Mouse (Mus musculus) kidney, embryonic 16.5 days (tissue): Measurements from ENCODE around the gene Kcnmb1. TPM values are rescaled to one million over a fixed set of nuclear protein-coding genes. Genes with fewer than 3 reads are reported as not detected.

Experiments used
- ATAC-seq: fragments of 200-750 bp; cut with Nextera tagmentation; 2 replicates; pipeline ENCODE4 v1.8.0; 2017; ENCODE audit warnings: moderate TSS enrichment; ENCODE audit not compliant: low FRiP score, low TSS enrichment
- H3K27ac ChIP-seq: fragments of 300-500 bp; sonication (generic); 2 replicates; pipeline ENCODE4 v1.5.1; 2014; ENCODE audit warnings: low read length
- H3K27me3 ChIP-seq: fragments of 300-500 bp; sonication (generic); 2 replicates; pipeline ENCODE4 v1.6.1; 2014; ENCODE audit warnings: low read length, control low read depth, mixed read lengths; ENCODE audit not compliant: insufficient read depth
- H3K36me3 ChIP-seq: fragments of 300-500 bp; sonication (generic); 2 replicates; pipeline ENCODE4 v1.6.1; 2014; ENCODE audit warnings: low read length, control low read depth, mixed read lengths; ENCODE audit not compliant: insufficient read depth
- H3K4me1 ChIP-seq: fragments of 300-500 bp; sonication (generic); 2 replicates; pipeline ENCODE4 v1.6.1; 2014; ENCODE audit warnings: low read length, control low read depth, mixed read lengths; ENCODE audit not compliant: insufficient read depth
- H3K4me2 ChIP-seq: fragments of 300-500 bp; sonication (generic); replicated peaks from 2 replicates; pipeline ENCODE4 v1.6.1; 2014; ENCODE audit warnings: low read depth, low read length
- H3K4me3 ChIP-seq: fragments of 300-500 bp; sonication (generic); 2 replicates; pipeline ENCODE4 v1.5.1; 2014; ENCODE audit warnings: mild to moderate bottlenecking, low read length
- H3K9ac ChIP-seq: fragments of 300-500 bp; sonication (generic); replicated peaks from 2 replicates; pipeline ENCODE4 v1.6.1; 2014; ENCODE audit warnings: low read length
- H3K9me3 ChIP-seq: fragments of 300-500 bp; sonication (generic); 2 replicates; pipeline ENCODE4 v1.6.1; 2016; ENCODE audit warnings: low read length, control low read depth
- WGBS: fragments of 180-500 bp; shearing (Covaris S2); extraction: QIAGEN DNeasy Blood & Tissue Kit; methylation state at CpG from one replicate; pipeline ENCODE4 v1.1.7; 2014; 5-methylcytosine and 5-hydroxymethylcytosine counted together
- polyA plus RNA-seq: library from polyadenylated mRNA; unstranded; fragments of >200 nt; fragmentation: Nextera tagmentation; extraction: Ambion mirVana; gene quantifications from 2 replicates; pipeline ENCODE4 v1.2.1, GENCODE M21; 2015

Gene Kcnmb1
- polyA plus RNA-seq, 1 experiment from 2014 or later: 0.76 TPM

DNA sequence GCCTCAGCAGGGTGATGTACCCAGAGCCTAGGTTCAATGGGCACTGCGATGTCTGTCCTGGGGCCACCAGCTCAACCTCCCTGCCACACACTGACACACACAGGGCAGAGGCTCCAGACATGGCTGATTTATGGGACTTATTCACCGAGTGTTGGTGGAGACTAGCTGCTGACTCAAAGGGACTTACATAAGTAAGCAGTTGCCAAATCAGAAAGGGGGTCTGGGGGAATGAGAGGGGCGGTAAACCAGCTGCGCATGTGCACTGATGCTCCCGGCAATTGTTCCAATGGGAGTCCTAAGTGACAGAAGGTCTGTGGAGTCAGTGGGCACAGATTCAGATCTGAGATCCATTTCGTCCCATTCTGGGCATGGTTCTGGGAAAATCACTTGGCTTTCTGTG lies 5.2 kb upstream of the Kcnmb1 start:
- Histone ChIP-seq H3K27me3 (no peaks in the 10 kb centered on the region), H3K9me3 (no peaks in the 10 kb centered on the region), H3K4me1 (0 out of 2 replicates have a peak, but pooled peaks cover 3% of the 10 kb centered on the region), H3K4me3 (no peak overlapping the region), H3K4me2 (no peak overlapping the region), H3K9ac (no peak overlapping the region), H3K27ac (no peak overlapping the region), H3K36me3 (no peaks in the 10 kb centered on the region)
- WGBS: 71% methylated on average over 6 of the region's 6 CpGs
- ATAC-seq: no peak

- no peaks in the 10 kb centered on the region for H3K27me3 ChIP-seq
- no peak overlapping the region for H3K27ac ChIP-seq
- H3K4me1 ChIP-seq: 0 out of 2 replicates have a peak, but pooled peaks cover 10% of the 10 kb centered on the region
- 79% methylated on average over 8 of the region's 8 CpGs for WGBS
- H3K9me3 ChIP-seq: no peaks in the 10 kb centered on the region
- H3K4me2 ChIP-seq: no peak overlapping the region
- no peak overlapping the region for H3K9ac ChIP-seq
- ATAC-seq: no peak
- no peaks in the 10 kb centered on the region for H3K36me3 ChIP-seq
- no peak overlapping the region for H3K4me3 ChIP-seq
Measured at GRCm38 (mm10) chr11:33958713-33959112, 4.1 kb upstream of the Kcnmb1 start.

DNA sequence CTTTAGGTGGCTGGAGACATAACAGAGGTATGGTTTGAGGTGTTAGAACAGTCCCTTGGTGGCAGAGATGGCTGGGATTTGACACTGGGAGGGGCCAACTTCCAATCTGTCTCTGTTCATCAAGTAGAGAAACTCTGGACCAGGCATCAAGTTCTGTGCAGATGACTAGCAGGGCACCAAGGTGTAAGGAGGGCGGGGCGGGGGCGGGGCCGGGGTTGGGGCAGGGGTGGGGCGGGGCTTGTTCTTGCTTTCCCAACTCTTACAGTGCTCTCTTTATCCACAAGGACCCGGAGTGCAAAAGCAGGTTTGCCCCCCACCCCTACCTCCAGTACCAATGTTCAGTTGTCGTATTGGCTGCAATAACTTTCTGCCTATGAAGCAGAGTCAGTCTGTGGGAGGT lies 635 bp upstream of the Kcnmb1 start:
- H3K9me3 ChIP-seq: no peaks in the 10 kb centered on the region
- H3K9ac ChIP-seq: no peak overlapping the region
- 0 out of 2 replicates have a peak, but pooled peaks have one; percentile 14 for ATAC-seq
- H3K27ac ChIP-seq: peak overlapping the region; percentile 58; the same call in 1 of the 2 replicates
- no peaks in the 10 kb centered on the region for H3K27me3 ChIP-seq
- no peak overlapping the region for H3K4me3 ChIP-seq
- H3K36me3 ChIP-seq: no peaks in the 10 kb centered on the region
- H3K4me2 ChIP-seq: no peak overlapping the region
- 0 out of 2 replicates have a peak, but pooled peaks cover 10% of the 10 kb centered on the region for H3K4me1 ChIP-seq
- 38% methylated on average over 7 of the region's 7 CpGs for WGBS

GRCm38 (mm10) chr11:33965380-33965779 lies 2.6 kb downstream of the Kcnmb1 start:
- Histone ChIP-seq H3K4me1 (0 out of 2 replicates have a peak, but pooled peaks cover 10% of the 10 kb centered on the region), H3K4me3 (no peak overlapping the region), H3K4me2 (no peak overlapping the region), H3K27ac (no peak overlapping the region), H3K27me3 (no peaks in the 10 kb centered on the region), H3K36me3 (no peaks in the 10 kb centered on the region), H3K9ac (no peak overlapping the region), H3K9me3 (no peaks in the 10 kb centered on the region)
- 57% methylated on average over 2 of the region's 2 CpGs for WGBS
- no peak for ATAC-seq

DNA sequence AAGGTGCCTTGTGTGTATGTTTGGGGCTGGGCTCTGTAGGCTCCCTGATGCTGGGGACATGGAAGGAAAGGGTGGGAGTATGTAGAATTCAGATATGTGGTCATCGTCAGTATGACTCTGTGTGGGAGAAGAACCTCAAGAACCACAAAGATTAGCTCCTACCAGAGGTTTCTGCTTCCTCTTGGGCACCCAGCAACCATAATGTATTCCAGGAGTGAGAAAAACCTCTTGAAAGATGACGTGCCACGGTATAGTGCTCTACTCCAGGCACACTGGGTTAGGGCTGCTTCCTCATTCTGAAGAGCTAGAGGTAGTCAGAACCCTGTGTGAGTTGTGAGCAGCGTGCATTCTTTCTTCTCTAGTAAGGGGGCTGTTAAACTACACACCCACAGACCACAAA lies 4.9 kb downstream of the Kcnmb1 start:
- Histone ChIP-seq H3K4me2 (no peak overlapping the region), H3K9me3 (no peaks in the 10 kb centered on the region), H3K36me3 (no peaks in the 10 kb centered on the region), H3K27me3 (no peaks in the 10 kb centered on the region), H3K4me3 (no peak overlapping the region), H3K27ac (no peak overlapping the region), H3K9ac (no peak overlapping the region), H3K4me1 (0 out of 2 replicates have a peak, but pooled peaks cover 7% of the 10 kb centered on the region)
- ATAC-seq: no peak
- WGBS: 73% methylated on average over 4 of the region's 4 CpGs

GRCm38 (mm10) chr11:33969199-33969598 lies 6.4 kb downstream of the Kcnmb1 start:
- no peak overlapping the region for H3K4me3 ChIP-seq
- no peaks in the 10 kb centered on the region for H3K4me1 ChIP-seq
- H3K27me3 ChIP-seq: no peaks in the 10 kb centered on the region
- H3K27ac ChIP-seq: no peak overlapping the region
- H3K4me2 ChIP-seq: no peak overlapping the region
- 89% methylated on average over 3 of the region's 3 CpGs for WGBS
- no peak for ATAC-seq
- H3K9ac ChIP-seq: no peak overlapping the region
- no peaks in the 10 kb centered on the region for H3K9me3 ChIP-seq
- H3K36me3 ChIP-seq: no peaks in the 10 kb centered on the region

GRCm38 (mm10) chr11:33972114-33972513 lies 9.3 kb downstream of the Kcnmb1 start:
- H3K9ac ChIP-seq: no peak overlapping the region
- WGBS: 72% methylated on average over 7 of the region's 7 CpGs
- no peaks in the 10 kb centered on the region for H3K36me3 ChIP-seq
- no peaks in the 10 kb centered on the region for H3K27me3 ChIP-seq
- no peaks in the 10 kb centered on the region for H3K9me3 ChIP-seq
- H3K4me1 ChIP-seq: no peaks in the 10 kb centered on the region
- no peak overlapping the region for H3K27ac ChIP-seq
- no peak overlapping the region for H3K4me3 ChIP-seq
- ATAC-seq: no peak
- no peak overlapping the region for H3K4me2 ChIP-seq

DNA sequence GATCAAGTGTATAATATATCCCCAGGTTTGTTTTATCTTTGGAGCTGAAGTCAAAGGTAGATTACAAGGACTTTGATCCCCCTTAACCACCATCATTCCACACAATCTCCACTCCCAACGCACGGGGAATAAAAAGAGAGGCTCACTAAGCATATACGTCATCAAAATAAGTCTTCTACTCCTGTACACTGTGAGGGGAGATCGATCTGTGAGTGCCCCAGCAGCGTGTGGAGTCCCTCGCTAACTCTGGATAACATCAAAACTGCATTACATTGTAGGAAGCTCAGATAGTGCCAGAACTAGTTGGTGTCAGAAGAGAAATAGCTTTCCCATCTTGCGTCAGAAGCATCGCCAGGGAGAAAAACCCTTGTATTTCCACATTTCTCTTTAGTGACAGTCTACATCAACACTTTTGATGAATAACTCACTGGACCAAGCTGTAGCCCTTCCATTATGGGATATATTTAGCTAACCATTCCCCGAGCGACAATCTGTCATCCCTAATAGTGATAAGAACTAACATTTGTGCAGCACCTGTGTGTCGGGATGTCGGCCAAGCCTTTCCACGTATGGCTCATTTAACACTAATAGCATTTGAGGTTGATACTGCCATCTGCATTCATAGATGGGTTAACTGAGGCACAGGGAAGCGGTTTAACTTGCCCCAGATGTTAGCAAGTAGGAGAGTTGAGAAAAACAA lies 11.7 kb downstream of the Kcnmb1 start:
- Histone ChIP-seq H3K36me3 (no peaks in the 10 kb centered on the region), H3K4me2 (no peak overlapping the region), H3K27ac (no peak overlapping the region), H3K9ac (no peak overlapping the region), H3K9me3 (no peaks in the 10 kb centered on the region), H3K27me3 (no peaks in the 10 kb centered on the region), H3K4me3 (no peak overlapping the region), H3K4me1 (no peaks in the 10 kb centered on the region)
- no peak for ATAC-seq
- WGBS: 81% methylated on average over 14 of the region's 14 CpGs

DNA sequence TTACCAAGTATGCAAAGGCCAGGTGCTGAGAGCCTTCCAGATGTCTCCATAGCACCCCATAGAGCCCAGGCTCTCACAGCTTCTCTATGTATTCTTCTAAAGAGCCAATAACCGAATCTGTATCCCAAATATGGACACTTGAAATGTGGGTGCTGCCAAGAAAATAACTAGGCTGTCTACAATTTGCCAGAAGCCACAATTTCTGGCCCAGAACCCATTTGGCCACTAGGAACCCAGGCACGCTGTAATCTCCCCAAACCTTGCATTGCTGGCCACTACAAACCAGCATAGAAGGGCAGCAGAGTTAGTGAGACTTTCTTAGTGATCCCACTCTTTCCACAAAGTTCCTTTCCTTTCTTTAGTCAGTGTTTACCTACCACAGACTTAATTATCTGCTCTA lies 12.3 kb downstream of the Kcnmb1 start:
- WGBS: 88% methylated on average over 2 of the region's 2 CpGs
- no peak for ATAC-seq
- H3K4me2 ChIP-seq: no peak overlapping the region
- H3K27ac ChIP-seq: no peak overlapping the region
- H3K9me3 ChIP-seq: no peaks in the 10 kb centered on the region
- H3K4me3 ChIP-seq: no peak overlapping the region
- no peaks in the 10 kb centered on the region for H3K27me3 ChIP-seq
- no peaks in the 10 kb centered on the region for H3K4me1 ChIP-seq
- no peaks in the 10 kb centered on the region for H3K36me3 ChIP-seq
- H3K9ac ChIP-seq: no peak overlapping the region

GRCm38 (mm10) chr11:33980146-33980545 lies 17.3 kb downstream of the Kcnmb1 start:
- Histone ChIP-seq H3K4me3 (no peak overlapping the region), H3K27me3 (no peaks in the 10 kb centered on the region)
- no peak for ATAC-seq

More at GRCm38 (mm10) chr11:33980146-33980545, 17.3 kb downstream of the Kcnmb1 start:
- 73% methylated on average over 4 of the region's 4 CpGs for WGBS
- H3K4me2 ChIP-seq: no peak overlapping the region
- no peak overlapping the region for H3K27ac ChIP-seq
- H3K36me3 ChIP-seq: no peaks in the 10 kb centered on the region
- H3K9ac ChIP-seq: no peak overlapping the region
- H3K4me1 ChIP-seq: no peaks in the 10 kb centered on the region
- no peaks in the 10 kb centered on the region for H3K9me3 ChIP-seq
